Mouse (Mus musculus) stomach, embryonic 15.5 days (tissue): ENCODE results near the gene Lancl3. TPM values are rescaled to one million over a fixed set of nuclear protein-coding genes. Genes with fewer than 3 reads are reported as not detected.
"Not testable (repeated sequence)": the region's sequence is repeated elsewhere in the genome, so short reads cannot be mapped to it uniquely, and the experiment has no call there.

Source experiments
- ATAC-seq: fragments of 200-750 bp; cut with Nextera tagmentation; 2 replicates; pipeline ENCODE4 v1.8.0; 2017; ENCODE audit warnings: low read depth, moderate number of reproducible peaks, moderate TSS enrichment; ENCODE audit not compliant: insufficient read depth, low FRiP score
- H3K27ac ChIP-seq: fragments of 300-500 bp; sonication (generic); 2 replicates; pipeline ENCODE4 v1.5.1; 2015; ENCODE audit warnings: mild to moderate bottlenecking, inconsistent platforms
- H3K27me3 ChIP-seq: fragments of 300-500 bp; sonication (generic); replicated peaks from 2 replicates; pipeline ENCODE4 v1.6.1; 2015; ENCODE audit warnings: inconsistent platforms
- H3K36me3 ChIP-seq: fragments of 300-500 bp; sonication (generic); 2 replicates; pipeline ENCODE4 v1.6.1; 2015; ENCODE audit warnings: inconsistent platforms
- H3K4me1 ChIP-seq: fragments of 300-500 bp; sonication (generic); 2 replicates; pipeline ENCODE4 v1.6.1; 2015; ENCODE audit warnings: inconsistent platforms
- H3K4me2 ChIP-seq: fragments of 300-500 bp; sonication (generic); 2 replicates; pipeline ENCODE4 v1.6.1; 2015; ENCODE audit warnings: mild to moderate bottlenecking, inconsistent platforms
- H3K4me3 ChIP-seq: fragments of 300-500 bp; sonication (generic); replicated peaks from 2 replicates; pipeline ENCODE4 v1.5.1; 2015; ENCODE audit warnings: inconsistent platforms
- H3K9ac ChIP-seq: fragments of 300-500 bp; sonication (generic); 2 replicates; pipeline ENCODE4 v1.6.1; 2015; ENCODE audit warnings: inconsistent platforms
- H3K9me3 ChIP-seq: fragments of 300-500 bp; sonication (generic); 2 replicates; pipeline ENCODE4 v1.6.1; 2016; ENCODE audit warnings: inconsistent platforms
- WGBS: fragments of 180-500 bp; shearing (Covaris S2); methylation state at CpG from one replicate; pipeline ENCODE4 v1.1.7; 2015; 5-methylcytosine and 5-hydroxymethylcytosine counted together
- polyA plus RNA-seq: library from polyadenylated mRNA; unstranded; fragments of >200 nt; fragmentation: Nextera tagmentation; extraction: Ambion mirVana; gene quantifications from 2 replicates; pipeline ENCODE4 v1.2.1, GENCODE M21; 2015

Gene Lancl3
- polyA plus RNA-seq, 1 experiment from 2014 or later = 1.7 TPM

- H3K4me1 ChIP-seq = no peaks in the 10 kb centered on the region
- no peaks in the 10 kb centered on the region for H3K9me3 ChIP-seq
- H3K36me3 ChIP-seq = no peaks in the 10 kb centered on the region
- H3K4me3 ChIP-seq = peak within 1 kb of the TSS; percentile 55
- H3K27me3 ChIP-seq = no peaks in the 10 kb centered on the region
- H3K27ac ChIP-seq = peak within 1 kb of the TSS; percentile 13; the same call in 1 of the 2 replicates
- peak within 1 kb of the TSS; percentile 55 for H3K4me2 ChIP-seq
- H3K9ac ChIP-seq = peak within 1 kb of the TSS; percentile 32; the same call in 1 of the 2 replicates
- 10% methylated on average over 89 of the region's 94 CpGs for WGBS
- ATAC-seq = peak; percentile 90
Measured at GRCm38 (mm10) chrX:9272460-9273361, 73.0 kb downstream of the Lancl3 start, which contains the start of gene Xk. Xk (plus strand) TSS chrX:9272756.

GRCm38 (mm10) chrX:9273377-9274002, 73.8 kb downstream of the Lancl3 start:
- WGBS = 55% methylated on average over 12 of the region's 12 CpGs
- Histone ChIP-seq H3K4me3 (peak overlapping the region; percentile 55), H3K4me1 (no peaks in the 10 kb centered on the region), H3K27me3 (no peaks in the 10 kb centered on the region), H3K36me3 (no peaks in the 10 kb centered on the region), H3K4me2 (peak overlapping the region; percentile 55), H3K9me3 (no peaks in the 10 kb centered on the region), H3K27ac (no peak overlapping the region), H3K9ac (no peak overlapping the region)
- ATAC-seq = no peak

GRCm38 (mm10) chrX:9274321-9274720, 74.6 kb downstream of the Lancl3 start:
- ATAC-seq = no peak
- Histone ChIP-seq H3K27ac (no peak overlapping the region), H3K36me3 (no peaks in the 10 kb centered on the region), H3K4me2 (no peak overlapping the region), H3K4me1 (no peaks in the 10 kb centered on the region), H3K4me3 (no peak overlapping the region), H3K9me3 (no peaks in the 10 kb centered on the region), H3K9ac (no peak overlapping the region), H3K27me3 (no peaks in the 10 kb centered on the region)
- WGBS = 69% methylated on average over 8 of the region's 8 CpGs

GRCm38 (mm10) chrX:9283464-9283863, 83.8 kb downstream of the Lancl3 start, which contains the start of gene H2al1m:
H2al1m (plus strand) TSS chrX:9283764.
- H3K4me1 ChIP-seq, H3K27me3 ChIP-seq, H3K36me3 ChIP-seq, H3K4me2 ChIP-seq, H3K4me3 ChIP-seq, H3K9ac ChIP-seq, ATAC-seq, H3K9me3 ChIP-seq, H3K27ac ChIP-seq: not testable (repeated sequence)
- no CpG with 5 or more reads among the region's 1 CpGs for WGBS

GRCm38 (mm10) chrX:9293140-9293829, 93.6 kb downstream of the Lancl3 start:
- 89% methylated on average over 4 of the region's 4 CpGs for WGBS
- not testable (repeated sequence) for H3K27me3 ChIP-seq, H3K4me3 ChIP-seq, H3K36me3 ChIP-seq, H3K4me2 ChIP-seq, H3K9me3 ChIP-seq, H3K9ac ChIP-seq, H3K27ac ChIP-seq, ATAC-seq, H3K4me1 ChIP-seq

- Histone ChIP-seq H3K4me1 (no peaks in the 10 kb centered on the region), H3K9ac (no peak overlapping the region), H3K4me2 (no peak overlapping the region), H3K4me3 (no peak overlapping the region), H3K27me3 (no peaks in the 10 kb centered on the region), H3K9me3 (no peaks in the 10 kb centered on the region), H3K36me3 (no peaks in the 10 kb centered on the region), H3K27ac (no peak overlapping the region)
- 76% methylated on average over 5 of the region's 5 CpGs for WGBS
- peak; percentile 88; the same call in 1 of the 2 replicates for ATAC-seq
Measured at GRCm38 (mm10) chrX:9298413-9298864, 98.7 kb downstream of the Lancl3 start.

- no peak overlapping the region for H3K27ac ChIP-seq
- no peak overlapping the region for H3K4me2 ChIP-seq
- no peaks in the 10 kb centered on the region for H3K27me3 ChIP-seq
- no peak overlapping the region for H3K4me3 ChIP-seq
- no peaks in the 10 kb centered on the region for H3K36me3 ChIP-seq
- no peak overlapping the region for H3K9ac ChIP-seq
- no peaks in the 10 kb centered on the region for H3K9me3 ChIP-seq
- 76% methylated on average over 5 of the region's 5 CpGs for WGBS
- no peak for ATAC-seq
- no peaks in the 10 kb centered on the region for H3K4me1 ChIP-seq
Measured at GRCm38 (mm10) chrX:9302791-9303190, 103.1 kb downstream of the Lancl3 start.

GRCm38 (mm10) chrX:9303455-9303854, 103.8 kb downstream of the Lancl3 start:
- no peak overlapping the region for H3K27ac ChIP-seq
- H3K4me2 ChIP-seq = no peak overlapping the region
- no peaks in the 10 kb centered on the region for H3K27me3 ChIP-seq
- no peaks in the 10 kb centered on the region for H3K36me3 ChIP-seq
- H3K9me3 ChIP-seq = no peaks in the 10 kb centered on the region
- WGBS = 63% methylated on average over 1 of the region's 1 CpGs
- H3K4me3 ChIP-seq = no peak overlapping the region
- H3K4me1 ChIP-seq = no peaks in the 10 kb centered on the region
- no peak for ATAC-seq
- H3K9ac ChIP-seq = no peak overlapping the region

GRCm38 (mm10) chrX:9316457-9316856, 116.8 kb downstream of the Lancl3 start:
- H3K27me3 ChIP-seq, H3K4me3 ChIP-seq, H3K4me1 ChIP-seq, H3K27ac ChIP-seq, H3K9ac ChIP-seq, H3K36me3 ChIP-seq, H3K9me3 ChIP-seq, H3K4me2 ChIP-seq, ATAC-seq: not testable (repeated sequence)
